Mouse (Mus musculus) intestine, embryonic 15.5 days (tissue): ENCODE measurements at regions not wholly inside any gene's neighbourhood (a gene's known extent, or its start where the extent isn't known, plus 50 kb on each side); places are given as distances from the start of the nearest gene placed in this dataset.

ENCODE experiments used
- ATAC-seq: fragments of 200-750 bp; cut with Nextera tagmentation; 2 replicates; pipeline ENCODE4 v1.8.0; 2017; ENCODE audit warnings: moderate TSS enrichment, moderate library complexity
- H3K27ac ChIP-seq: fragments of 300-500 bp; sonication (generic); 2 replicates; pipeline ENCODE4 v1.5.1; 2015; ENCODE audit warnings: mild to moderate bottlenecking, inconsistent platforms
- H3K27me3 ChIP-seq: fragments of 300-500 bp; sonication (generic); replicated peaks from 2 replicates; pipeline ENCODE4 v1.6.1; 2015; ENCODE audit warnings: inconsistent platforms
- H3K36me3 ChIP-seq: fragments of 300-500 bp; sonication (generic); 2 replicates; pipeline ENCODE4 v1.6.1; 2015; ENCODE audit warnings: inconsistent platforms
- H3K4me1 ChIP-seq: fragments of 300-500 bp; sonication (generic); replicated peaks from 2 replicates; pipeline ENCODE4 v1.6.1; 2015; ENCODE audit warnings: inconsistent platforms
- H3K4me2 ChIP-seq: fragments of 300-500 bp; sonication (generic); replicated peaks from 2 replicates; pipeline ENCODE4 v1.6.1; 2015; ENCODE audit warnings: mild to moderate bottlenecking, inconsistent platforms
- H3K4me3 ChIP-seq: fragments of 300-500 bp; sonication (generic); replicated peaks from 2 replicates; pipeline ENCODE4 v1.5.1; 2015; ENCODE audit warnings: inconsistent platforms
- H3K9ac ChIP-seq: fragments of 300-500 bp; sonication (generic); 2 replicates; pipeline ENCODE4 v1.6.1; 2015; ENCODE audit warnings: inconsistent platforms
- H3K9me3 ChIP-seq: fragments of 300-500 bp; sonication (generic); 2 replicates; pipeline ENCODE4 v1.6.1; 2016; ENCODE audit warnings: inconsistent platforms
- WGBS: fragments of 180-500 bp; shearing (Covaris S2); methylation state at CpG from one replicate; pipeline ENCODE4 v1.1.7; 2015; 5-methylcytosine and 5-hydroxymethylcytosine counted together

GRCm38 (mm10) chr10:21528396-21528795 is 64.5 kb upstream of the 1700020N01Rik start:
- Histone ChIP-seq H3K36me3 (no peaks in the 10 kb centered on the region), H3K27me3 (no peaks in the 10 kb centered on the region), H3K4me3 (no peak overlapping the region), H3K4me1 (no peaks in the 10 kb centered on the region), H3K4me2 (no peak overlapping the region), H3K9ac (no peak overlapping the region), H3K27ac (no peak overlapping the region), H3K9me3 (no peaks in the 10 kb centered on the region)
- 92% methylated on average over 3 of the region's 3 CpGs for WGBS
- no peak for ATAC-seq

DNA sequence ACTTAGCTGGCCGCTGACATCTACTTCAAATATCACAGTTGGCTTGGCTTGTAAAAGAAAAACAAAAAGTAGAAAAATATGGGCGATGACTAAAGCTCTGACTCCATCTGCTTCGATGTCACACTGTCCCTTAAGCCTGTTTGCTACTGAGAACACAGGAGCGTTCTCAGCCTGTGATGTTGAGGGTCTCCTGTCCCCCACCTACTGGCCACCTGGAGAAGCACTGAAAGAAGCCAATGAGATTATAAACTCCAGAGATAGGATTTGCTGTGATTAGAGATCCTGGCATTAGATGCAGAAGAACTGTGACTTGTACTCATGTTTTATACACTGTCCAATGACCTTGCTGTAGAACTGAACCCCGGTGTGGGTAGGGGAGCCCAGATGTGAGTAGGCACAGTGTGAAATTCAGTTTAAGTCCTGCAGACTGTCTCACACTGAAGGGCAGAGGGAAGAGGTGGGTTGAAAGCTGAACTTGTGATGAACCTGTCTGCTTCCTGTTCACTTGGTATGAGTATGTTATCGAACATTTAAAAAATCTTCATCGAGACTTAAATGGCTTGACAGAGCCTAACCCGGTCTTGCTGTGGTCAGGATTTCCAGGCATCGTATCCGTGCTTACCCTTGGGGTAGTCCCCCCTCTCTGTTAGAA is 63.7 kb upstream of the 1700020N01Rik start:
- H3K9ac ChIP-seq: no peak overlapping the region
- ATAC-seq: no peak

DNA sequence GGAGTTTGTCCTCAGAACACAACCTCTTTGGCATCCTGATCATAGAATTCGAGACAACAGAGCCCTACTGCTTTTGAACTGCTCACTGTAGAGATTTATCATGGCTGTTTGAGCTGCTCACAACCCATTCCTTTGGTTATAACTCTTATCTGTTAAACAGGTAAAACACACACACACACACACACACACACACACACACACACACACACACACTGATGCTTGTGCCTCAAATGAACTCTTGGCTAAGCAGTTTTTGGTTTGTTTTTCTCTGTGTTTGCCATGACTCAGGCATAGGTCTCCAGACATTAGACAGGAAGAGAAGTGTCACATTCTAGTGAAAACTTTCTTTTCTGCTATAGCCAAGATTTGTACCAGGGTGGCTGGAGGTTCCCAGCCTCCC is 60.8 kb upstream of the 1700020N01Rik start:
- H3K27me3 ChIP-seq: no peaks in the 10 kb centered on the region
- no peak overlapping the region for H3K9ac ChIP-seq
- ATAC-seq: no peak
- H3K36me3 ChIP-seq: no peaks in the 10 kb centered on the region
- no peak overlapping the region for H3K27ac ChIP-seq
- no peaks in the 10 kb centered on the region for H3K4me1 ChIP-seq
- WGBS: 52% methylated on average over 1 of the region's 1 CpGs
- H3K4me3 ChIP-seq: no peak overlapping the region
- no peak overlapping the region for H3K4me2 ChIP-seq
- H3K9me3 ChIP-seq: no peaks in the 10 kb centered on the region

More for the DNA sequence above, 63.7 kb upstream of the 1700020N01Rik start:
- H3K27ac ChIP-seq: no peak overlapping the region
- H3K27me3 ChIP-seq: no peaks in the 10 kb centered on the region
- no peaks in the 10 kb centered on the region for H3K36me3 ChIP-seq
- H3K9me3 ChIP-seq: no peaks in the 10 kb centered on the region
- no peaks in the 10 kb centered on the region for H3K4me1 ChIP-seq
- no peak overlapping the region for H3K4me2 ChIP-seq
- no peak overlapping the region for H3K4me3 ChIP-seq
- WGBS: 75% methylated on average over 10 of the region's 10 CpGs

GRCm38 (mm10) chr10:21535631-21536030 is 57.3 kb upstream of the 1700020N01Rik start:
- H3K36me3 ChIP-seq: no peaks in the 10 kb centered on the region
- no peak overlapping the region for H3K4me2 ChIP-seq
- H3K9me3 ChIP-seq: no peaks in the 10 kb centered on the region
- 62% methylated on average over 5 of the region's 5 CpGs for WGBS
- no peak overlapping the region for H3K27ac ChIP-seq
- no peak overlapping the region for H3K9ac ChIP-seq
- H3K4me1 ChIP-seq: no peaks in the 10 kb centered on the region
- no peaks in the 10 kb centered on the region for H3K27me3 ChIP-seq
- no peak overlapping the region for H3K4me3 ChIP-seq
- ATAC-seq: no peak

DNA sequence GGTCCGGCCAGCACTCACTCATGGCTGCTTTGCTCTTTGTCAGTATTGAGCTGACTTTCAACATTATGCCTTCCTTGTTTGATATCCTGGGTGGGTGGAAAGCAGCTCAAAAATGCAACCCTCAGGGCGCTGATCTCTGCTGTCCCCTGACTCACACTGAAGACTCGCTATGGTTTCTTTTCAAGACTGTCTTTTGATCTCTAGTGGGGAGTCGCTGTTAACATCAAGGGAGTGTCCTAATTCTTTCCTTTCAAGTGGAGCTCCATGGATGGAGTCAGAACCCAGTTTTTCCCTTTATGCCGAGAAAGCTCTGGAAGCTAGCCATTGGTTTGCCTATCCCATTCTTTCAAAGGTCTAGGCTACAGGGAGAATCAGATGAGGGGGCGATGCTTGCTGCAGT is 54.5 kb upstream of the 1700020N01Rik start:
- ATAC-seq: no peak
- H3K36me3 ChIP-seq: no peaks in the 10 kb centered on the region
- H3K27me3 ChIP-seq: no peaks in the 10 kb centered on the region
- no peak overlapping the region for H3K4me3 ChIP-seq
- no peak overlapping the region for H3K27ac ChIP-seq
- H3K9ac ChIP-seq: no peak overlapping the region
- H3K4me2 ChIP-seq: no peak overlapping the region
- no peaks in the 10 kb centered on the region for H3K4me1 ChIP-seq
- no peaks in the 10 kb centered on the region for H3K9me3 ChIP-seq
- WGBS: 80% methylated on average over 6 of the region's 6 CpGs
